Mouse (Mus musculus): ENCODE results near the gene Papolg. TPM values are rescaled to one million over a fixed set of nuclear protein-coding genes. Genes with fewer than 3 reads are reported as not detected.
"Not testable (repeated sequence)": the region's sequence is repeated elsewhere in the genome, so short reads cannot be mapped to it uniquely, and the experiment has no call there.

Papolg gene
- polyA plus RNA-seq (2015; fragmentation: Nextera tagmentation; extraction: Ambion mirVana), result 9.1 and 9.5 TPM in 2 replicates

- H3K9me3 ChIP-seq (replicated peaks; ENCODE audit: control insufficient read depth, low read length), result no peaks in the 10 kb centered on the region
- WGBS, result under 1% methylated on average over 21 of the region's 21 CpGs
- ATAC-seq (replicated peaks; ENCODE audit: extremely low read depth, insufficient read depth, low FRiP score), result peak; percentile 100
- 0 out of 2 replicates have a peak, but pooled peaks cover 2% of the 10 kb centered on the region for H3K4me1 ChIP-seq (ENCODE audit: control insufficient read depth, insufficient read depth, low read length)
- H3K36me3 ChIP-seq (ENCODE audit: control insufficient read depth, insufficient read depth), result 0 out of 2 replicates have a peak, but pooled peaks cover 4% of the 10 kb centered on the region
- peak within 1 kb of the TSS; percentile 92 for H3K4me3 ChIP-seq (ENCODE audit: low read length)
- peak within 1 kb of the TSS; percentile 75 for H3K4me2 ChIP-seq (ENCODE audit: low read depth, low read length)
- peak within 1 kb of the TSS; percentile 94 for H3K27ac ChIP-seq (ENCODE audit: low read length)
- no peaks in the 10 kb centered on the region for H3K27me3 ChIP-seq (ENCODE audit: control insufficient read depth, insufficient read depth, low read length)
- H3K9ac ChIP-seq (ENCODE audit: low read length), result peak within 1 kb of the TSS; percentile 85
Measured at GRCm38 (mm10) chr11:23895060-23895426, at the start of gene Papolg. Papolg (minus strand) TSS chr11:23895253.

GRCm38 (mm10) chr11:23928146-23928545 is 33.1 kb upstream of the Papolg start:
- H3K9ac ChIP-seq (ENCODE audit: low read length); H3K36me3 ChIP-seq (ENCODE audit: control insufficient read depth, insufficient read depth); H3K9me3 ChIP-seq (replicated peaks; ENCODE audit: control insufficient read depth, low read length); H3K4me2 ChIP-seq (ENCODE audit: low read depth, low read length); H3K4me1 ChIP-seq (ENCODE audit: control insufficient read depth, insufficient read depth, low read length); ATAC-seq (replicated peaks; ENCODE audit: extremely low read depth, insufficient read depth, low FRiP score); H3K27me3 ChIP-seq (ENCODE audit: control insufficient read depth, insufficient read depth, low read length); H3K27ac ChIP-seq (ENCODE audit: low read length); H3K4me3 ChIP-seq (ENCODE audit: low read length): not testable (repeated sequence)
- 23% methylated on average over 8 of the region's 8 CpGs for WGBS

GRCm38 (mm10) chr11:23927643-23928042 is 32.6 kb upstream of the Papolg start:
- H3K9ac ChIP-seq (ENCODE audit: low read length), result no peak overlapping the region

GRCm38 (mm10) chr11:23913824-23914223 is 18.8 kb upstream of the Papolg start:
- not testable (repeated sequence) for H3K27ac ChIP-seq (ENCODE audit: low read length); H3K4me2 ChIP-seq (ENCODE audit: low read depth, low read length); H3K36me3 ChIP-seq (ENCODE audit: control insufficient read depth, insufficient read depth); H3K27me3 ChIP-seq (ENCODE audit: control insufficient read depth, insufficient read depth, low read length); H3K4me3 ChIP-seq (ENCODE audit: low read length); H3K9me3 ChIP-seq (replicated peaks; ENCODE audit: control insufficient read depth, low read length); H3K9ac ChIP-seq (ENCODE audit: low read length); ATAC-seq (replicated peaks; ENCODE audit: extremely low read depth, insufficient read depth, low FRiP score); H3K4me1 ChIP-seq (ENCODE audit: control insufficient read depth, insufficient read depth, low read length)
- 54% methylated on average over 2 of the region's 2 CpGs for WGBS

More at GRCm38 (mm10) chr11:23927643-23928042, 32.6 kb upstream of the Papolg start:
- Histone ChIP-seq H3K27ac (ENCODE audit: low read length) (no peak overlapping the region), H3K27me3 (ENCODE audit: control insufficient read depth, insufficient read depth, low read length) (no peaks in the 10 kb centered on the region), H3K9me3 (replicated peaks; ENCODE audit: control insufficient read depth, low read length) (no peaks in the 10 kb centered on the region), H3K4me1 (ENCODE audit: control insufficient read depth, insufficient read depth, low read length) (no peaks in the 10 kb centered on the region), H3K36me3 (ENCODE audit: control insufficient read depth, insufficient read depth) (no peaks in the 10 kb centered on the region), H3K4me2 (ENCODE audit: low read depth, low read length) (no peak overlapping the region; the same call in 1 of the 2 replicates), H3K4me3 (ENCODE audit: low read length) (no peak overlapping the region)
- ATAC-seq (replicated peaks; ENCODE audit: extremely low read depth, insufficient read depth, low FRiP score), result no peak
- WGBS, result 37% methylated on average over 8 of the region's 8 CpGs

GRCm38 (mm10) chr11:23903909-23904308 is 8.9 kb upstream of the Papolg start:
- no peak overlapping the region for H3K9ac ChIP-seq (ENCODE audit: low read length)
- H3K27ac ChIP-seq (ENCODE audit: low read length), result no peak overlapping the region
- 67% methylated on average over 1 of the region's 1 CpGs for WGBS
- no peaks in the 10 kb centered on the region for H3K27me3 ChIP-seq (ENCODE audit: control insufficient read depth, insufficient read depth, low read length)
- no peaks in the 10 kb centered on the region for H3K4me1 ChIP-seq (ENCODE audit: control insufficient read depth, insufficient read depth, low read length)
- no peak for ATAC-seq (replicated peaks; ENCODE audit: extremely low read depth, insufficient read depth, low FRiP score)
- H3K4me2 ChIP-seq (ENCODE audit: low read depth, low read length), result no peak overlapping the region
- H3K36me3 ChIP-seq (ENCODE audit: control insufficient read depth, insufficient read depth), result no peaks in the 10 kb centered on the region
- H3K4me3 ChIP-seq (ENCODE audit: low read length), result no peak overlapping the region
- no peaks in the 10 kb centered on the region for H3K9me3 ChIP-seq (replicated peaks; ENCODE audit: control insufficient read depth, low read length)

- Histone ChIP-seq H3K9ac (ENCODE audit: low read length) (peak overlapping the region; percentile 85), H3K4me2 (ENCODE audit: low read depth, low read length) (peak overlapping the region; percentile 75), H3K27me3 (ENCODE audit: control insufficient read depth, insufficient read depth, low read length) (no peaks in the 10 kb centered on the region), H3K9me3 (replicated peaks; ENCODE audit: control insufficient read depth, low read length) (no peaks in the 10 kb centered on the region), H3K36me3 (ENCODE audit: control insufficient read depth, insufficient read depth) (peaks cover 4% of the 10 kb centered on the region; the same call in 1 of the 2 replicates), H3K4me1 (ENCODE audit: control insufficient read depth, insufficient read depth, low read length) (0 out of 2 replicates have a peak, but pooled peaks cover 2% of the 10 kb centered on the region), H3K4me3 (ENCODE audit: low read length) (peak overlapping the region; percentile 92), H3K27ac (ENCODE audit: low read length) (peak overlapping the region; percentile 94)
- 1% methylated on average over 37 of the region's 48 CpGs for WGBS
- ATAC-seq (replicated peaks; ENCODE audit: extremely low read depth, insufficient read depth, low FRiP score), result peak; percentile 72
Measured at GRCm38 (mm10) chr11:23894141-23895059, 653 bp downstream of the Papolg start.

GRCm38 (mm10) chr11:23893556-23893955 is 1.5 kb downstream of the Papolg start:
- H3K4me2 ChIP-seq (ENCODE audit: low read depth, low read length), result no peak overlapping the region

GRCm38 (mm10) chr11:23864326-23864725 is 30.7 kb downstream of the Papolg start:
- Histone ChIP-seq H3K9ac (ENCODE audit: low read length) (no peak overlapping the region), H3K4me3 (ENCODE audit: low read length) (no peak overlapping the region), H3K36me3 (ENCODE audit: control insufficient read depth, insufficient read depth) (peaks cover 42% of the 10 kb centered on the region), H3K27me3 (ENCODE audit: control insufficient read depth, insufficient read depth, low read length) (no peaks in the 10 kb centered on the region), H3K4me2 (ENCODE audit: low read depth, low read length) (no peak overlapping the region), H3K27ac (ENCODE audit: low read length) (no peak overlapping the region), H3K4me1 (ENCODE audit: control insufficient read depth, insufficient read depth, low read length) (no peaks in the 10 kb centered on the region), H3K9me3 (replicated peaks; ENCODE audit: control insufficient read depth, low read length) (no peaks in the 10 kb centered on the region)
- ATAC-seq (replicated peaks; ENCODE audit: extremely low read depth, insufficient read depth, low FRiP score), result no peak
- WGBS, result 80% methylated on average over 2 of the region's 2 CpGs

More at GRCm38 (mm10) chr11:23893556-23893955, 1.5 kb downstream of the Papolg start:
- H3K27me3 ChIP-seq (ENCODE audit: control insufficient read depth, insufficient read depth, low read length), result no peaks in the 10 kb centered on the region
- H3K4me3 ChIP-seq (ENCODE audit: low read length), result no peak overlapping the region
- H3K9me3 ChIP-seq (replicated peaks; ENCODE audit: control insufficient read depth, low read length), result no peaks in the 10 kb centered on the region
- ATAC-seq (replicated peaks; ENCODE audit: extremely low read depth, insufficient read depth, low FRiP score), result no peak
- 0 out of 2 replicates have a peak, but pooled peaks cover 2% of the 10 kb centered on the region for H3K4me1 ChIP-seq (ENCODE audit: control insufficient read depth, insufficient read depth, low read length)
- H3K9ac ChIP-seq (ENCODE audit: low read length), result no peak overlapping the region
- H3K27ac ChIP-seq (ENCODE audit: low read length), result no peak overlapping the region
- H3K36me3 ChIP-seq (ENCODE audit: control insufficient read depth, insufficient read depth), result peaks cover 6% of the 10 kb centered on the region; the same call in 1 of the 2 replicates

DNA sequence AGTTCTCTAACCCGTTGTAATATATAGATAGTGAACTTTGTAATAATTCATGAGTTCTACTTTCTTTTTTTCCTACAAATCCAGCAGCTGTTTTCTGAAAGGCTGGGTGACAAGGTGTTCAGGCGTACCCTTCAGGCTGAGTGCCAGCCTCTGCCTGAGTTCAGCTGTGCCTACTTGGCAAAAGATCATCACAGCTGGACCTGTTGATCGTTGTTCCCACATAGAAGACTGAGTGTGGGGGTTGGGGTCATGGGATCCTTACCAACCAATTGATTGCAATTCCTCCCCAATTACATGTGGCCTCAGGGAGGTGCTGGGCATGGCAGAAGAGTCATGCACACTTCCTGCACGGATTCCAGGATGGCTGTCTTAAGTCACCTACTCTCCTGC is 38.3 kb downstream of the Papolg start:
- H3K36me3 ChIP-seq (ENCODE audit: control insufficient read depth, insufficient read depth), result peaks cover 30% of the 10 kb centered on the region
- H3K27ac ChIP-seq (ENCODE audit: low read length), result no peak overlapping the region
- H3K9ac ChIP-seq (ENCODE audit: low read length), result no peak overlapping the region
- H3K4me1 ChIP-seq (ENCODE audit: control insufficient read depth, insufficient read depth, low read length), result no peaks in the 10 kb centered on the region
- no peaks in the 10 kb centered on the region for H3K9me3 ChIP-seq (replicated peaks; ENCODE audit: control insufficient read depth, low read length)
- no peaks in the 10 kb centered on the region for H3K27me3 ChIP-seq (ENCODE audit: control insufficient read depth, insufficient read depth, low read length)
- no peak for ATAC-seq (replicated peaks; ENCODE audit: extremely low read depth, insufficient read depth, low FRiP score)
- no peak overlapping the region for H3K4me2 ChIP-seq (ENCODE audit: low read depth, low read length)
- no peak overlapping the region for H3K4me3 ChIP-seq (ENCODE audit: low read length)
- 84% methylated on average over 4 of the region's 4 CpGs for WGBS
